In the genomic region with DNA sequence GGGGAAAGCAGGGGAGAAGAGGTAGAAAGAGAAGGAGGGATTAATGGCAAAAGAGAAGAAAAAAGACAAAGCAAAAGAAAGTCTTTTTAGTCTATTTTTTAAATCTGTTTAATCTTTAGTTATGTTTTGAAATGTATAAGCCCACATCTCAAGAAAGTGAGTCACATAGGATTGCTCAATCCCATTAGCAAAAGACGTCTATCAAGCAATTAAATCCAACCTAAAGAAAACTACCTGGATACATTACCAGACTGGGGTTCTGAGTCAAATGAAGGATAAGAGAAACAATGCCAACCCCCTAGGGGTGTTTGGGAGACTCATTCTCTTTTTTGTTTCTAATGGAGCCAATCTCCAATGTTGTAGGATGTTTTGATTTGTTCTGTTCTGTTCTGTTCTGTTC, we compare ENCODE assay signal across 18 mouse cellular contexts.
DNase-seq lines count a peak whose midpoint lies in the region; ATAC-seq and TF ChIP-seq lines count a peak whose summit lies in the region.
"Had no signal": no experiment of that assay in that cellular context is flagged by ENCODE, and none has a peak within 500 bp of the region (broad histone marks: within the 10 kb centered on the region; RNA-seq: fewer than 3 reads in every experiment).

No protein-coding gene starts in this region.

- H3K4me2 ChIP-seq in forebrain, embryonic 11.5 days (ENCODE audit: low read depth, low read length, severe bottlenecking): no peak overlapping the region
- no peak overlapping the region for H3K4me2 ChIP-seq in forebrain, postnatal 0 days (ENCODE audit: low read depth)
- no peak overlapping the region for H3K4me2 ChIP-seq in hindbrain, embryonic 15.5 days
- H3K4me2 ChIP-seq in hindbrain, embryonic 11.5 days (replicated peaks; ENCODE audit: low read depth, low read length): no peak overlapping the region
- H3K4me2 ChIP-seq in midbrain, embryonic 16.5 days (ENCODE audit: low read length): no peak overlapping the region
- no peak overlapping the region for H3K4me2 ChIP-seq in midbrain, embryonic 13.5 days (replicated peaks)
- no peak overlapping the region for H3K4me2 ChIP-seq in kidney, embryonic 16.5 days (replicated peaks; ENCODE audit: low read depth, low read length)
- H3K4me2 ChIP-seq: embryonic facial prominence, embryonic 15.5 days; forebrain, embryonic 12.5 days; heart, embryonic 12.5 days; intestine, embryonic 15.5 days had no signal

- H3K9ac ChIP-seq in forebrain, embryonic 11.5 days (ENCODE audit: low read length): no peak overlapping the region
- no peak overlapping the region for H3K9ac ChIP-seq in forebrain, postnatal 0 days
- no peak overlapping the region for H3K9ac ChIP-seq in hindbrain, embryonic 15.5 days
- no peak overlapping the region for H3K9ac ChIP-seq in hindbrain, embryonic 11.5 days (ENCODE audit: low read depth, low read length)
- no peak overlapping the region for H3K9ac ChIP-seq in midbrain, embryonic 16.5 days (ENCODE audit: low read depth, low read length)
- no peak overlapping the region for H3K9ac ChIP-seq in midbrain, embryonic 13.5 days (replicated peaks)
- H3K9ac ChIP-seq in kidney, embryonic 16.5 days (replicated peaks; ENCODE audit: low read length): no peak overlapping the region
- H3K9ac ChIP-seq: embryonic facial prominence, embryonic 15.5 days; forebrain, embryonic 12.5 days; heart, embryonic 12.5 days; intestine, embryonic 15.5 days had no signal

- 0 out of 2 replicates have a peak, but pooled peaks have one; percentile 12 for ATAC-seq in forebrain, embryonic 11.5 days (replicated peaks; ENCODE audit: low FRiP score)
- ATAC-seq in forebrain, postnatal 0 days: no peak
- ATAC-seq in hindbrain, embryonic 15.5 days (ENCODE audit: low FRiP score, low read depth): no peak; the same call in 1 of the 2 replicates
- no peak for ATAC-seq in hindbrain, embryonic 11.5 days (ENCODE audit: low FRiP score)
- ATAC-seq in midbrain, embryonic 16.5 days: no peak
- ATAC-seq in midbrain, embryonic 13.5 days: no peak
- no peak for ATAC-seq in kidney, embryonic 16.5 days (ENCODE audit: low FRiP score, low TSS enrichment)
- ATAC-seq: intestine, embryonic 15.5 days had no signal

- H3K4me1 ChIP-seq in forebrain, embryonic 11.5 days (replicated peaks; ENCODE audit: control insufficient read depth, insufficient read depth, low read length): 0 out of 2 replicates have a peak, but pooled peaks cover 2% of the 10 kb centered on the region
- no peaks in the 10 kb centered on the region for H3K4me1 ChIP-seq in forebrain, postnatal 0 days (ENCODE audit: insufficient read depth)
- peaks cover 7% of the 10 kb centered on the region for H3K4me1 ChIP-seq in hindbrain, embryonic 15.5 days (replicated peaks)
- no peaks in the 10 kb centered on the region for H3K4me1 ChIP-seq in hindbrain, embryonic 11.5 days (replicated peaks; ENCODE audit: control insufficient read depth, insufficient read depth, low read length)
- peaks cover 7% of the 10 kb centered on the region for H3K4me1 ChIP-seq in midbrain, embryonic 16.5 days (ENCODE audit: control insufficient read depth, insufficient read depth, low read length)
- H3K4me1 ChIP-seq in midbrain, embryonic 13.5 days (replicated peaks): peaks cover 6% of the 10 kb centered on the region
- H3K4me1 ChIP-seq in kidney, embryonic 16.5 days (ENCODE audit: insufficient read depth, low read length): peaks cover 14% of the 10 kb centered on the region
- H3K4me1 ChIP-seq: heart, embryonic 12.5 days had no signal

- no peaks in the 10 kb centered on the region for H3K9me3 ChIP-seq in forebrain, embryonic 11.5 days (ENCODE audit: control insufficient read depth, low read length)
- no peaks in the 10 kb centered on the region for H3K9me3 ChIP-seq in forebrain, postnatal 0 days (ENCODE audit: low read length)
- no peaks in the 10 kb centered on the region for H3K9me3 ChIP-seq in hindbrain, embryonic 15.5 days
- no peaks in the 10 kb centered on the region for H3K9me3 ChIP-seq in hindbrain, embryonic 11.5 days (ENCODE audit: control insufficient read depth, low read length)
- H3K9me3 ChIP-seq in midbrain, embryonic 16.5 days (replicated peaks; ENCODE audit: control insufficient read depth, low read length, poor library complexity, severe bottlenecking): no peaks in the 10 kb centered on the region
- no peaks in the 10 kb centered on the region for H3K9me3 ChIP-seq in midbrain, embryonic 13.5 days
- H3K9me3 ChIP-seq in kidney, embryonic 16.5 days (ENCODE audit: low read length): no peaks in the 10 kb centered on the region
- H3K9me3 ChIP-seq: embryonic facial prominence, embryonic 15.5 days; forebrain, embryonic 12.5 days; heart, embryonic 12.5 days; intestine, embryonic 15.5 days had no signal

- TF ChIP-seq CTCF in forebrain, postnatal 0 days (IDR thresholded peaks at IDR 0.05; ENCODE audit: low read depth): no peak

- H3K27ac ChIP-seq in forebrain, embryonic 11.5 days (ENCODE audit: low read depth, low read length): no peak overlapping the region
- H3K27ac ChIP-seq in forebrain, postnatal 0 days (ENCODE audit: low read depth, low read length): no peak overlapping the region
- H3K27ac ChIP-seq in hindbrain, embryonic 15.5 days (replicated peaks): peak overlapping the region; percentile 61
- no peak overlapping the region for H3K27ac ChIP-seq in hindbrain, embryonic 11.5 days (ENCODE audit: low read depth, low read length)
- peak overlapping the region; percentile 72 for H3K27ac ChIP-seq in midbrain, embryonic 16.5 days (ENCODE audit: low read length)
- H3K27ac ChIP-seq in midbrain, embryonic 13.5 days: no peak overlapping the region
- no peak overlapping the region for H3K27ac ChIP-seq in kidney, embryonic 16.5 days (ENCODE audit: low read length)
- H3K27ac ChIP-seq: embryonic facial prominence, embryonic 15.5 days; forebrain, embryonic 12.5 days; gastrocnemius, adult 2 months; intestine, embryonic 15.5 days had no signal

- 29% methylated on average over 1 of the region's 1 CpGs for WGBS in forebrain, embryonic 11.5 days
- 14% methylated on average over 1 of the region's 1 CpGs for WGBS in forebrain, postnatal 0 days
- WGBS in hindbrain, embryonic 15.5 days: 65% methylated on average over 1 of the region's 1 CpGs
- 57% methylated on average over 1 of the region's 1 CpGs for WGBS in hindbrain, embryonic 11.5 days
- 61% methylated on average over 1 of the region's 1 CpGs for WGBS in midbrain, embryonic 16.5 days
- 64% methylated on average over 1 of the region's 1 CpGs for WGBS in midbrain, embryonic 13.5 days
- 67% methylated on average over 1 of the region's 1 CpGs for WGBS in kidney, embryonic 16.5 days

- no peak for DNase-seq in forebrain, embryonic 11.5 days (ENCODE audit: low spot score)
- DNase-seq in forebrain, postnatal 0 days: no peak
- DNase-seq in hindbrain, embryonic 11.5 days (ENCODE audit: low spot score): no peak
- DNase-seq: adrenal gland, adult 8-10 months; adrenal gland, postnatal 36 days; cerebellum, adult 8-10 months; gastrocnemius, adult 2 months; gastrocnemius, postnatal 25 days had no signal

- no peak overlapping the region for H3K4me3 ChIP-seq in forebrain, embryonic 11.5 days (ENCODE audit: low read depth, low read length)
- no peak overlapping the region for H3K4me3 ChIP-seq in forebrain, postnatal 0 days (ENCODE audit: low read depth, low read length)
- no peak overlapping the region for H3K4me3 ChIP-seq in hindbrain, embryonic 15.5 days
- no peak overlapping the region for H3K4me3 ChIP-seq in hindbrain, embryonic 11.5 days (ENCODE audit: low read depth, low read length)
- no peak overlapping the region for H3K4me3 ChIP-seq in midbrain, embryonic 16.5 days (ENCODE audit: low read depth, low read length)
- H3K4me3 ChIP-seq in midbrain, embryonic 13.5 days (replicated peaks): no peak overlapping the region
- no peak overlapping the region for H3K4me3 ChIP-seq in kidney, embryonic 16.5 days (ENCODE audit: low read length)
- H3K4me3 ChIP-seq: embryonic facial prominence, embryonic 15.5 days; erythroblast, embryonic 14.5 days; forebrain, embryonic 12.5 days; gastrocnemius, adult 2 months; heart, embryonic 12.5 days; intestine, embryonic 15.5 days had no signal

- no peaks in the 10 kb centered on the region for H3K27me3 ChIP-seq in forebrain, embryonic 11.5 days (ENCODE audit: control insufficient read depth, insufficient read depth, low read length)
- H3K27me3 ChIP-seq in forebrain, postnatal 0 days (ENCODE audit: insufficient read depth, low read length): no peaks in the 10 kb centered on the region
- no peaks in the 10 kb centered on the region for H3K27me3 ChIP-seq in hindbrain, embryonic 15.5 days
- no peaks in the 10 kb centered on the region for H3K27me3 ChIP-seq in hindbrain, embryonic 11.5 days (ENCODE audit: control insufficient read depth, insufficient read depth, low read length)
- no peaks in the 10 kb centered on the region for H3K27me3 ChIP-seq in midbrain, embryonic 16.5 days (ENCODE audit: control insufficient read depth, insufficient read depth, low read depth, low read length)
- no peaks in the 10 kb centered on the region; the same call in 1 of the 2 replicates for H3K27me3 ChIP-seq in midbrain, embryonic 13.5 days
- H3K27me3 ChIP-seq in kidney, embryonic 16.5 days (ENCODE audit: insufficient read depth, low read length): no peaks in the 10 kb centered on the region
- H3K27me3 ChIP-seq: CH12.LX; embryonic facial prominence, embryonic 15.5 days; forebrain, embryonic 12.5 days; heart, embryonic 12.5 days; intestine, embryonic 15.5 days had no signal

- H3K36me3 ChIP-seq in forebrain, embryonic 11.5 days (ENCODE audit: control insufficient read depth, insufficient read depth, low read length): no peaks in the 10 kb centered on the region
- no peaks in the 10 kb centered on the region for H3K36me3 ChIP-seq in forebrain, postnatal 0 days (ENCODE audit: insufficient read depth)
- no peaks in the 10 kb centered on the region for H3K36me3 ChIP-seq in hindbrain, embryonic 15.5 days
- no peaks in the 10 kb centered on the region for H3K36me3 ChIP-seq in hindbrain, embryonic 11.5 days (ENCODE audit: control insufficient read depth, insufficient read depth, low read length)
- no peaks in the 10 kb centered on the region for H3K36me3 ChIP-seq in midbrain, embryonic 16.5 days (ENCODE audit: control insufficient read depth, insufficient read depth, low read length)
- no peaks in the 10 kb centered on the region for H3K36me3 ChIP-seq in midbrain, embryonic 13.5 days
- H3K36me3 ChIP-seq in kidney, embryonic 16.5 days (ENCODE audit: insufficient read depth, low read length): no peaks in the 10 kb centered on the region
- H3K36me3 ChIP-seq: embryonic facial prominence, embryonic 15.5 days; forebrain, embryonic 12.5 days; heart, embryonic 12.5 days; intestine, embryonic 15.5 days had no signal

Comparison
In these comparisons a context has a peak if more than half of its experiments do, and no peak if none do; other contexts are left out.
1. H3K27ac ChIP-seq: peak in hindbrain, embryonic 15.5 days (single experiment) and midbrain, embryonic 16.5 days (single experiment); none in forebrain, embryonic 11.5 days (single experiment), forebrain, postnatal 0 days (single experiment), hindbrain, embryonic 11.5 days (single experiment), midbrain, embryonic 13.5 days (single experiment) and kidney, embryonic 16.5 days (single experiment).